Mouse (Mus musculus) adrenal gland, adult 2 months (tissue): Measurements from ENCODE around the gene Lenep. TPM values are rescaled to one million over a fixed set of nuclear protein-coding genes. Genes with fewer than 3 reads are reported as not detected.
"Not testable (repeated sequence)": the region's sequence is repeated elsewhere in the genome, so short reads cannot be mapped to it uniquely, and the experiment has no call there.

Experiments
- DNase-seq: peaks from one replicate; pipeline ENCODE4 v3.0.0; 2021
- long read RNA-seq: library from polyadenylated mRNA; stranded (forward); transcript quantifications from one replicate; pipeline ENCODE4 v2.0.0, GENCODE M21; 2021
- polyA plus RNA-seq: library from polyadenylated mRNA; depleted of rRNA; stranded (reverse); fragments of >200 nt; gene quantifications from 2 replicates; pipeline ENCODE4 v1.2.3, GENCODE M21; 2012; rRNA removed
- total RNA-seq, 2 experiments: library from RNA; stranded (reverse); gene quantifications; 2 replicates each; pipeline ENCODE4 v1.2.3; 2021

The Lenep gene
- 1 to 10 TPM; 1.7 to 1.8 TPM for total RNA-seq
- polyA plus RNA-seq = 0.58 TPM in 1 of 2 replicates, not detected in the other
- long read RNA-seq, partial matches to known transcripts = 0 of 1 reads
- long read RNA-seq, other reads (novel, unspliced or antisense) = 0 of 1 reads

GRCm38 (mm10) chr3:89402693-89403092 is at the start of gene Lenep:
Gene Lenep, minus strand, starts transcription at chr3:89402793.
- no peak for DNase-seq

DNA sequence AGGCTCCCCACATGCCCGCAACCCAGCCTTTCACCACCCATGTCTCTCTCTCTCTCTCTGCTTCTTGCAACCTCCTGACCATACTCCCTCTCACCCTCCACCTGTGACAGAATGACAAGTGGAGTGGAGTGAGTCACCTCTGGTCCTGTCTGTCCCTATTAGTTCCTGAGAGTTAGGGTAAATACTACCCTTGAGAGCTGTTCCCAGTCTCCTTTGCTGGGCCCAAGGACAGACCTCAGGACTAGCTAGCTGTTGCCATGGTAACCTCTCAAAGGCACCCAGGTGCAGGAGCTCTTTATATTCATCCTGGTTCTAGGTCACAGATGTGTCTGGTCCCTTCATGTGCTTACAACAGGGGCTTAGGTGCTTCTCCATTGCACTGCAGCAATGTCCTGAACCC is 49.3 kb upstream of the Lenep start:
- DNase-seq = no peak

DNA sequence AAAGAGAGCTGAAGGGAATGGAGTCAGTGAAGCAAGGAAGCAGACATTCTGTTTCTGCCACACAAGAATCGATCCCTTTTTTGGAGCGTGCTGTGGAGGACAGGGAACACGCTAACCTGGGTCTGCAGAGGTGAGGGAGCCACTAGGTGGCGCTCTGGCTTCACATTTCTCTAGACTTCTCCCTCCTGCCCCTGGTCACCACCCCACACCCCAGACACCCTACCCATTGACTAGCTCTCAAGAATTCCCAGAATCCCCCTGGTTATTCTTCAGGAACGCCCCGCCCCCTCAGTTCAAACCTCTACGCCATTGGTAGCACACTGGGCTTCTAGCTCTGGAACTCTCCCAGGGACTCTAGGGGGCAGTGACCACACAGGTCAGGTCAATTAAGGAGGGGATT is 46.9 kb upstream of the Lenep start:
- peak; percentile 71 for DNase-seq

DNA sequence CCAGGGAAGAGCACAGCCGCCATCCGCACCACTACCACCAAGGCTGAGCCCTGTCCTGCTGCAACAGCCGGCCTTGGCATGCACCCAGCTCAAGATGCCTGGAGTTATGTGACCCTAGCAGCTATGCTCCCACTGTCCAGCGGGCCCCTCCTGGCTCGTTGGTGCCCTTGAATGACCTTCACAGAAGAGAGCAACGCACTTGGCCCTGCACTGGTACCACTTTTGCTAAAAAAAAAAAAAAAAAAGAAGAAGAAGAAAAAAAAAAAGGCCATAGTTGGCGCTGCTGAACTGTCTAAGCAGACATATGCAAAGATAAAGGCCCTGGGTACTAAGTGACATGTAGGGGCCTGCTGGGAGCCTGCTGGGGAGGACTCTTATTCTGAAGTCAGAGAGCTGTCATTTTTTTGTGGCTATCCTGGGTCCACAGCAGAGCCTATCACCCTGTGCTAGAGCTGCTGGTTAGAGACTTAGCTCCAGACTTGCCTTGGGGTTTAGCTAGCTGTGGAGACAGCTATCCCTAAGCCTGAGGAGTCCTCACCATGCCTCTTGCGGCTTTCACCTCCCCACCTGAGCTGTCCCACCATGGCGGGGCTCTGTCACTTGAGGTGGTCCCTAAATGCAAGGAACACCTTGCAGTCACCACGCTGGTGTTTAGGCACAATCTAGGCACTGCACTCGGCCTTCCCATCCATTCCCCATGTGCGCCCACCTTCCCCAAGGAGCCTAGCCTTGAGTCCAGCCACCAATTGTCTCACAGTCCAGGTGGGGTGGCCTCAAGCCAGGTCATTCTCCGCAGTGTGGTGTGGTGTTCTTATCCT is 46.3 kb upstream of the Lenep start:
- DNase-seq = peak; percentile 79

DNA sequence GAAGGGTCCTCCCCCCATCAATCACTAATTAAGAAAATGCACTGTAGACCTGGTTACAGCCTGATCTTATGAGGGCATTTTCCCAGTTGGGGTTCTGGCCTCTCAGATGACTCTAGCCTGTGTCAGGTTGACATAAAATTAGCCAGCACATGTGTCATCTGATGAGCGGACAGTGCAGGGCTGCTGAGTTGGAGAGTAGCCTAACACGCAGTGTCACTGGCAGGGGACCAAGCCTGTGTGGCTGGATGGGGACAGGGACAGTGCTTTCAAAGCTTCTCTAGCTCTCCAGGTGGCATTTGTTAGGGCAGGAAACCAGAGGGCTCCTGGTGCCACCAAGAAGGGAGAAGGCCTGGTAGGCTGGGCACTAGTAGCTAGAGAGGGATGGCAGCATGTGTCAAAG is 38.1 kb upstream of the Lenep start:
- peak; percentile 78 for DNase-seq

GRCm38 (mm10) chr3:89437269-89437668 is 34.7 kb upstream of the Lenep start:
- no peak for DNase-seq

DNA sequence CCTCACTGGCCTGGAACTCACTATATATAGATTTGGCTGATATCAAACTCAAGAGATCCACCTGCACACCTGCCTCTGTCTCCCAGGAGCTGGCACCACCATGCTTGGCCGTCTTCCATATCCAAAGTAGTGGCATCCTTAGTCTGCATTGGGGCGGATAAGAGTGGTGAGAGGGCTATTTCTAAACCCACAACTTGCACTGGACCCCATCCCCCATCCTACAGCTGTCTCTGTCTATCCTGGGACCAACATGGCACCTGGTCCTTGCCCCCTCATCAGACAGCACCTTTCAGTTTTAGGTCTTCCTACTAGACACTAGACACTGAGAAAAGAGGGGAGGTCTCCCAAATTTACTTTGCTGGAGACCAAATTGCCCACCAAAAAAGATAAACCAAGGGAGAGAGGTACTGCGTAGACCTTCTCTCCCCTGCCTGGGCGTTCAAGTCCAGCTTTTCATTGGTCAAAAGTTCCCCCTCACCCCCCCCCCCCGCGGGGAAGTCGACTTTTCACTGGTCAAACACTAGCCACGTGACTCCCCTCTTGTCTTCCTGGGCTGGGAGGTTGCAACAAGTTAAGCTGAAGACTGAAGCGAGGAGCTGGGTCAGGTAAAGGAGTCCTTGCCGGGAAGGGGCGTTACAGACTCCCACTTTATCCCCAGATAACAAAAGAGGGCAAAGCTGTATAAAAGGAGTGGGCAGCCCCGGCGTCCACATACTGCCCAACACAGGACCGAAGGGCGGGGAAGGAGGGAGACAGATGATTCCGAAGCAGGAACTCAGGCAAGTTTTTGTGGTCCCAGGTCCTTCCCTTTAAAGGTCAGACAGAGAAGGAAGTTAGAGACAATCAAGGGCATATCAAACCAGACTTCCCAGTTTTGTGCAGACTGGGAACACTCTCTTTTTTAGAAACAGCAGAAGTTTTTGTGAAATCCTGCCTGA is 33.9 kb upstream of the Lenep start, which contains the start of gene Pbxip1:
TSS of gene Pbxip1 (plus strand) at position 531 of the 938 bp plus-strand sequence.
- DNase-seq = peak; percentile 82

- DNase-seq = no peak
Observed at GRCm38 (mm10) chr3:89435041-89435440, 32.4 kb upstream of the Lenep start.

GRCm38 (mm10) chr3:89434532-89434931 is 31.9 kb upstream of the Lenep start:
- DNase-seq = no peak

GRCm38 (mm10) chr3:89432606-89433005 is 30.0 kb upstream of the Lenep start:
- no peak for DNase-seq

- DNase-seq = peak; percentile 99
Observed at GRCm38 (mm10) chr3:89430171-89431159, 27.9 kb upstream of the Lenep start, which contains the start of gene Pygo2. Gene Pygo2, plus strand, starts transcription at chr3:89430214.

GRCm38 (mm10) chr3:89429021-89429420 is 26.4 kb upstream of the Lenep start:
- DNase-seq = not testable (repeated sequence)

GRCm38 (mm10) chr3:89425876-89426275 is 23.3 kb upstream of the Lenep start:
- DNase-seq = no peak

- DNase-seq = no peak
Observed at GRCm38 (mm10) chr3:89425141-89425525, 22.5 kb upstream of the Lenep start.

- DNase-seq = no peak
Observed at GRCm38 (mm10) chr3:89424416-89425140, 22.0 kb upstream of the Lenep start.

GRCm38 (mm10) chr3:89422556-89423205 is 20.1 kb upstream of the Lenep start:
- no peak for DNase-seq

DNA sequence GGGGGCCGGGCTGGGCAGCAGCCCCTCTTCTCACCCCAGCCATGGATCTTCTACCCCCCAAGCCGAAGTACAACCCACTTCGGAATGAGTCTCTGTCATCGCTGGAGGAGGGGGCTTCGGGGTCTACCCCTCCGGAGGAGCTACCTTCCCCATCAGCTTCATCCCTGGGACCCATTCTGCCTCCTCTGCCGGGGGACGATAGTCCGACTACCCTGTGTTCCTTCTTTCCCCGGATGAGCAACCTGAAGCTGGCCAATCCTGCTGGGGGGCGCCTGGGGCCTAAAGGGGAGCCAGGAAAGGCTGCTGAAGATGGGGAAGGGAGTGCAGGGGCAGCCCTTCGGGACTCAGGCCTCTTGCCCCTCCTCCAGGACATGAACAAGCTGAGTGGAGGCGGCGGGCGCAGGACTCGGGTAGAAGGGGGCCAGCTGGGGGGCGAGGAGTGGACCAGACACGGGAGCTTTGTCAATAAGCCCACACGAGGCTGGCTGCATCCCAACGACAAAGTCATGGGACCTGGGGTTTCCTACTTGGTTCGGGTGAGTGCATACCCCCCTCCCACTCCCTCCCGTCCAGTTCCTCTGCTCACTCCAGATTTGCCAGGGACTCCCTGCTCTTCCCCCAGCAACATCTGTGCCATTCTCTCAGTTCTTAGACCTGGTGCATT is 19.3 kb upstream of the Lenep start:
- no peak for DNase-seq

DNA sequence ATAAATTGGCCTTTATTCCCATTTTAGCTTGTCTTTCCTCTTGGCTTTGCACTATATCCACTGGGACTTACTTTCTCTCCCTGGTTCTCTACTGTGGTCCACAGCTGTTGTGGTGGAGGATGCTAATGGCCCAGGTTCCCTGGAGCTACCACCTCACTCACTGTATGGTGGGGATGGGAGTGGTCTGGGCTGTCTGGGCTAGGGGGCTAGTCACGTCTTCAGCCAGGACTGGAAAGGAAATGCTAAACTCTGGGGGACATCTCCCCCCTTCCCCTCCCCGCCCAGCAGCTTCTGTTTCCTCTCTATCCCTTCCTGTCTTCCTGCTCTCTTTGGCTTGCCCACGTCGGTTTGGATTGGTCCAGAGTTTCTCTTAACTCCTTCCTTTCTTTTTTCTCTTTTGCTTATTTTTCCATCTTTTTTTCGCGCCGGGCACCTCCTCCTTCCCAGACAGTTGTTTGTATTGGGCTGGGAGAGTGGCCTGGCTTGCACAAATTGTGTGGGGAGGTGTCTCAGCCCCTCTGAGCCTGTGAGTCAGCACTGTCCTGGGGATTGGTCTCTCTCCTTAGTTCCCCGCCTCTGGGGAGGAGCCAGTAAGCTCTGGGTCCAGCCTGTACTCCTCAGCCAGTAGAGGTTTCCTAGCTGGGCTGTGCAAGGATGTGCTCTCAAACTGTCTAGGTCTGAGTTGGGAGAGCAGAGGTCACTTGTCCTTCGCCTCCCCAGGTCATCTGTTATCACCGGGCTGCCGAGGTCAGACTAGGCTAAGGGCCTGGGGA is 18.6 kb upstream of the Lenep start:
- DNase-seq = peak; percentile 90

DNA sequence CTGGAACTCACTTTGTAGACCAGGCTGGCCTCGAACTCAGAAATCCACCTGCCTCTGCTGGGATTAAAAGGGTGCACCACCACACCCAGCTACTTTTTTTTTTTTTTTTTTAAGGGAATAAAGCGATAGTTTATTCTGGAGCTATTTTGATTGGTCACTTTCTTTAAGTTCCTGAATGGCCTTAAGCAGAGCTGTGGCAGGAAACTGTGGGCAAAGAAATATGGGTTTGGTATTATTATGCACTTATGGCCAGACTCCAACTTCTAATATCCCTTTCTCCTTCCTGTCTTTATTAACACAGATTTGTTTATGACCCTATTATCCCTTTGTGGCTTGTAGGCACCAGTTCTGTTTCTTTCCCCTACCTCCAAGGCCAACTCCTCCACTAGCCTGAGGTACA is 17.8 kb upstream of the Lenep start:
- DNase-seq = no peak
